Mouse (Mus musculus): ENCODE measurements around the gene Canx. TPM values are rescaled to one million over a fixed set of nuclear protein-coding genes. Genes with fewer than 3 reads are reported as not detected.
"Not testable (repeated sequence)": the region's sequence is repeated elsewhere in the genome, so short reads cannot be mapped to it uniquely, and the experiment has no call there.

Canx gene
- polyA plus RNA-seq (2017; shearing (Covaris generic)) = 100 to 1,000 TPM; 189 to 258 (median 196) TPM

DNA sequence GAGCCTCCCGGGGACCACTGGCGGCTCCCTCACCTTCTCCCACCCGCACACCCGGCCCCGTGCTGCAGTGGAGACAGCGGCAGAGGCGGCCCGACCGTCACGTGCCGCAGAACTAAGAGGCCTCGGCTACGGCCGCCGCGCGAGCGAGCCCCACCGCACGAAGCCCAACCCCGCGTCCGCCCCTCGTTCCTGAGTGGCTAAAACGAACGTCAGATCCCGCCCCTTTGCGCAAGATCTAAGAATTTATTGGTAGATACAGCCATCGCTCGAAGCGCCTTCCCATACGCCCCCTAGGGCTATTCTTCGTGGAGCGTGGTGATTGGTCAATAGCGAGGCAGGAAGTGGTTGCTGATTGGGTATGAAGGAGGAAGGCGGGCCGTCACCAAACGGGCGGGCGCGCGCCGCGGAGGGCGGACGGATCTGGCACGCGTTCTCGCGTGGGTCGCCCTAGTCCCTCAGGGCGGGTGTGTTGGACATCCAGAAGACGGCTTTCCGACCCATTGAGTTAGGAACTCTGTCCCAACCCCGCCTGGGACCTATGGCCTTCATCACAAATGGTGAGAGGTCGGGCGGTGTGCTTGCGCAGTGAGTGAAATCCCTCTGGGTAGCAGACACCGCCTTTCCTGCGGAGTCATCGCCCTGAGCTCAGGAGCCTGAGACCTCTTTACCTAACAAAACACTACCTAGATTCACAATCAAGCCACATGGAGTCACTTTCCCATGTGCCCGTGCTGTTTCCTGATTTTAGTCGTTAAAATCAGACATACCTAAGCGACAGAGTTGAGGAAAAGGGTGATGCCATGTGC is at the start of gene Canx:
TSS of gene Canx (minus strand) at position 178 of the 806 bp plus-strand sequence.
- ATAC-seq = peak; percentile 98

DNA sequence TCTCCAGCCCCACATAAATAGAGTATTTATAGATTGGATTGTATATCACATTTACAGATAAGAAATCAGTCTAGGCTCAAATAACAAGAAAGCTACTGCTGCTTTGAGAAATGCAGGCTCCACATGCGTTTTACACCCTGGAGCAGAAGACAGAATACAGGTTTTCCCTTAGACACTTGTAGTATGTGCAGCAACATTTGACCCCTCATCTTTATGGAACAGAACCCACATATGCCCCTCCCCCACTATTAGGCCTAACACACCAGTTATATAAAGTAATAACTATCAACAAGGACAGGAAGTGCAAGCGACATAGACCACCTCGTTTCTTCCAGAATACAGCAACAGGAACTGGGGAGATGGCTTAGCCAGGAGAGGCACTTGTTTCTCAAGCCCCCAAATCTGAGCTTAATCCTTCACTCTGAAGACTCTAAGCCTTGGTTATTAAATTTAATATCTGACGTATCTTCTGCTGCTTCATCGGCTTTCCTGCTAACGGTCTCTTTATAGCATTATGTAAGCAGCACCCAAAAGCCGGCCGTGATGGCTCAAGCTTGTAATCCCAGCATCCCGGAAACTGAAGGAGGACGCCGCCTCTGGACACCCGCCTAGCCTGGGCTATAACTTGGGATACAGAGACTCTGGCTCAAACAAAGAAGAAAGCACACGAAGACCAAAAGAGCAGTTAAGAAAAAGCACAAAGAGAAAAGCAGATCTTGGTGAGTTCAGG is 49.0 kb upstream of the Canx start:
- no peak for ATAC-seq

DNA sequence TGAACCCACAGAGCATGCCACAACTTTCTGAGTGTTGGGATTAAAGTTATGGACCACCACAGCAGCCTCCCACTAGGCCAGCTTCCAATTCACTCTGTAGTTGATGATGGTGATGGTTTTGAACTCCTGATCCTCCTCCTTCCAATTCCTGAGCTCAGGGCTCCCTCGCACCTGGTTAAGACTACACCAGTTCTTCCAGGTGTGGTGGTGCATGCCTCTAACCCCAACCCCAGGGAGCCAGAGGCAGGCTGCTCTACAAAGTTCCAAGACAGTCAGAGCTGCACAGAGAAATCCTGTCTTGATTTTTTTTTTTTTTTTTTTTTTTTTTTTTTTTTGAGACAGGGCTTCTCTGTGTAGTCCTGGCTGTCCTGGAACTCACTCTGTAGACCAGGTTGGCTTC is 48.1 kb upstream of the Canx start:
- ATAC-seq = no peak

DNA sequence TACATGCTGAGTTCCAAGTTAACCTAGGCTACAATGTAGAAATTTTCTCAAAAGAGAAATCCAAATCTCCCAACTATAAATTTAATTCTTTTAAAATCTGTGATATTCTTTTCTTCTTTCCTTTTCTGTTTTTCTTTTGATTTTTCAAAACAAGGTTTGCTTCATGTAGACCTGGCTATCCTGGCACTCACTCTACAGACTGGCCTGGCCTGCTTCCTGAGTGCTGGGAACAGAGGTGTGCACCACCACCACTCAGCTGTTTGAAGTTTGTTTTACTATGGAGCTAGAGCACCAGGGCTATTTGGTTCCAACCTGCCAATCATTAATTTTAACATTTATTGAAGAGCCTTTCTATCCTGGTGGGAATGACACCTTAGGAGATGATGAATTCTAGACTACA is 47.6 kb upstream of the Canx start:
- no peak for ATAC-seq

DNA sequence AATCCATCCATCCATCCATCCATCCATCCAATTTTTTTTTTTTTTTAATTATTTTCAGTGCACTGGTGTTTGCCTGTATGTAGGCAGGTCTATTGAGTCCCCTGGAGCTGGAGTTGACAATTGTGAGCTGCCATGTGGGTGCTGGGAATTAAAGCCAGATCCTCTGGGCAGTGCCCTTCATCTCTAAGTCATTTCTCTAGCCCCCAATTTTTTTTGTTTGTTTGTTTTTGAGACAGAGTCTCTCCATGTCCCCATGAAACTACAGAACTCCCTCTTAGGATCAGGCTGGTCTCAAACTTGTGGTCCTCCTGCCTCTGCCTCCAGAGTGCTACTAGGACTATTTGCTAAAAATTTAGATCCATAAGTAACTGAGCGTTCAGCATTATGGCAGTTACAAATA is 46.4 kb upstream of the Canx start:
- ATAC-seq = no peak

DNA sequence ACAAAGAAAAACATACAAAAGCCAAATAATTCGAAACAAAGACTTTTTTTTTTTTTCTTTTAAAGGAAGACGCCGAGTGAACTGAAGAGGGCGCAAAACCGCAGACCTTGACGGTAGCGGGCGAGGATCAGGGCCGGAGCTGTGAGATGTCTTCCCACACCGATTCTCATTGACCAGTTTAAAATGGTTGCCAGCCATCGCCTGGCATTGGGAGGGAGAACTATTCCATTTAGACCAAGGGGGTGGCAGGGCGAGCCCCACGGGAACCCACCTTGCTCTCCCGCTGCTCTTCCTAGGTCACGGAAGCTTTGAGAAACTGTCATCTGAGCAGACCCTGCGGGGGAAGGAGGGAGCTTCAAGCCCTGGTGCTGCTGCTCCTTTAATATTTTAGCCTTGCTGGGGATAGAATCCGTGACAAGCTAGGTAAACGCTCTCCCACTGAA is 45.9 kb upstream of the Canx start:
- ATAC-seq = peak; percentile 61

DNA sequence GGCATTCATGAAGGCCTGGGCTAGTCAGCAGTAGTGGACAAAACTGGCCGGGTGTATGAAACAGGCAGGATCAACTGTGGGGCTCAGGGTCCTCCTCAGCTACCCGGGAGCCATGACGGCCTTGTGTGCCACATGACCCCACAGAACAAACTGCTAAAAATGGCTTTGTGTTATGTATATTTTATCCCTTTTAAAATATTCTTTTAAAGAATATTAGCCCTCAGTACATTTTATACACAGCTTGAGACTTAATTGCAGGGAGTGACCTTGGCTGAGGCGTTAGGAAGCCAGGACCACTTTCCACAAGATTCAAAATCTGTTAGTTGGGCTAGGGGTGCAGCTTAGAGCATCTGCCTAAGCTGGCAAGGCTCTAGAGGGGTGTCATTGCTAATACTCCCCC is 45.5 kb upstream of the Canx start:
- no peak for ATAC-seq

DNA sequence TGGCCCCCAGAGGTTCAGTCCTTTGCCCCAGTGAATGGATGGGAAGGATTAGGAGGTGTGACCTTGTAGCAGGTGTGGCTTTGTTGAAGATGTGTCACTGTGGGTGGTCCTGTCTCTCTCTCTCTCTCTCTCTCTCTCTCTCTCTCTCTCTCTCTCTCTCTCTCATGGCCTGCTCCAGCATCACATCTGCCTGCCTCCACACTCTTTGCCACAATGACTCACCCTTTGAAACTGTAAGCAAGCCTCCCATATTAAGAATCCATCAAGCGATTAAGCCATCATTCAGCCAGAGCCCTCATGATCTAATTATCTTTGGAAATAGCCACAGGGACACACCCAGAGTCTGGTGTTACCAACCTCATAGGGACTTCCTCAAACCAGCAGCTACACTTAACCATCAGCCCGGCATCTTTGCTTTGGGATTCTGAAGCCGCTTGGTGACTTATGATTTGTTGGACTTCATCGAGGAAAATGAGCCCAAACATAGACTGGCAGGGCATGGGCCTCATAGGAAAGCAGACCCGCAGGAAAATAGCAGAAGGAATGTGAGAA is 44.0 kb upstream of the Canx start:
- no peak for ATAC-seq

DNA sequence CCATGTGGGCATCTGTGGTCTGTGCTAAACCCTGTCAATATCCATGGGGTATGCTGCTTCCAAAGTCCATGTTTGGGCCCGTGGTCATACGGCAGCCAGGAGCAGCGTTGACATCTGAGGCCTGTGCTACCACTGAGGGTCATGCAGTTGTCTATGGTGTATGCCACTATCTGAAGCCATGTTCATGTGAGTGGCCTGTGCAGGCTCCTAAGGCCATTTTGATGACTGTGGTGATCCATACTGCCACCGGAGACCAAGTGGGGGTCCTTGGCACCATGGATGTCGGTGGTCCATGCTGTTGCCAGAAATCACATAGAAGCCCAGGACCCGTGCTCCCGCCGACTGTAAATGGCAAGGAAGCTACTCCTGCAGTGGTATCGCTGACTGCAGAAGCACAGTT is 42.1 kb upstream of the Canx start:
- ATAC-seq = no peak

DNA sequence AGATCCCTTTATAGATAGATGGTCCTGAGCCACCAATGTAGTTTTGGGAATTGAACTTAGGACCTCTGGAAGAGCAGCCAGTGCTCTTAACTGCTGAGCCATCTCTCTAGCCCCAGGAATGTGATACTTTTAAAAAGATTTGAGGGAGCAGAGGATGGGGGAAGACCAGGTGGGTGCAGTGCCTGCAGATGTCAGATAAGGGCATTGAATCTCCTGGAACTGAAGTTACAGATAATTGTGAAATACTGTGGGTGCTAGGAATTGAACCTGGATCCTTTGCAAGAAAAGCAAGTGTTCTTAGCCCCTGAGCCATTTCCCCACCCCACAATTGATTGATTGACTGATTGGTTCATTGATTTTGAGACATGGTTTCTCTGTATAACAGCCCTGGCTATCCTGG is 39.8 kb upstream of the Canx start:
- ATAC-seq = no peak

DNA sequence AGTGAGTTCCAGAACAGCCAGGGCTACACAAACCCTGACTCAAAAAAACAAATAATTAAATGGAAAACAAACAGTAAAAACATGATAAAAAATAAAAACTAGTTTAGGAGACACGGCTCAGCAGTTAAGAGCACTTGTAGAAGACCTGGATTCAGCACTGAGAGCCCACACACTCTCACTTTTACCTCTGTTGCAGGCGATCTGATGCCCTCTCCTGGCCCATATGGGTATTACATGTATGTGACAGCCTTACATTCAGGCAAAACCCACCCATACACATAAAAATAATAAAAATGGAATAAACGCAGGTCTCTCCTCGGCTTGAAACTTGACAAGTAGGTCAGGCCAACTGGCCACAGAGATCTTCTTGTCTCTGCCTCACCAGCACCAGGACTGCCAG is 39.1 kb upstream of the Canx start:
- ATAC-seq = peak; percentile 64

DNA sequence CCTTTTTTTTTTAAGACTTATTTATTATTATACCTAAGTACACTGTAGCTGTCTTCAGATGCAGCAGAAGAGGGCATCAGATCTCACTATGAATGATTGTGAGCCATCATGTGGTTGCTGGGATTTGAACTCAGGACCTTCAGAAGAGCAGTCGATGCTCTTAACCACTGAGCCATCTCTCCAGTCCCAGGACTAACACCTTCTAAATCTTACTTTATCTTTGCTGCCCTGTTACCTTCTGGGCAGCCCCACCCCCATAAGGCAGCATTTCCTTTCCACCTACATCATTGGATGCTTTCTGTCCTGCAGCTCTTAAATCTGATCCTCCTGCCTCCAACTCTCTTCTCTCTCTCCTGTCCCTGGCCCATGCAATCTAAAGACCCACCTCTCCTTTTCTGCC is 35.8 kb upstream of the Canx start:
- ATAC-seq = not testable (repeated sequence)

DNA sequence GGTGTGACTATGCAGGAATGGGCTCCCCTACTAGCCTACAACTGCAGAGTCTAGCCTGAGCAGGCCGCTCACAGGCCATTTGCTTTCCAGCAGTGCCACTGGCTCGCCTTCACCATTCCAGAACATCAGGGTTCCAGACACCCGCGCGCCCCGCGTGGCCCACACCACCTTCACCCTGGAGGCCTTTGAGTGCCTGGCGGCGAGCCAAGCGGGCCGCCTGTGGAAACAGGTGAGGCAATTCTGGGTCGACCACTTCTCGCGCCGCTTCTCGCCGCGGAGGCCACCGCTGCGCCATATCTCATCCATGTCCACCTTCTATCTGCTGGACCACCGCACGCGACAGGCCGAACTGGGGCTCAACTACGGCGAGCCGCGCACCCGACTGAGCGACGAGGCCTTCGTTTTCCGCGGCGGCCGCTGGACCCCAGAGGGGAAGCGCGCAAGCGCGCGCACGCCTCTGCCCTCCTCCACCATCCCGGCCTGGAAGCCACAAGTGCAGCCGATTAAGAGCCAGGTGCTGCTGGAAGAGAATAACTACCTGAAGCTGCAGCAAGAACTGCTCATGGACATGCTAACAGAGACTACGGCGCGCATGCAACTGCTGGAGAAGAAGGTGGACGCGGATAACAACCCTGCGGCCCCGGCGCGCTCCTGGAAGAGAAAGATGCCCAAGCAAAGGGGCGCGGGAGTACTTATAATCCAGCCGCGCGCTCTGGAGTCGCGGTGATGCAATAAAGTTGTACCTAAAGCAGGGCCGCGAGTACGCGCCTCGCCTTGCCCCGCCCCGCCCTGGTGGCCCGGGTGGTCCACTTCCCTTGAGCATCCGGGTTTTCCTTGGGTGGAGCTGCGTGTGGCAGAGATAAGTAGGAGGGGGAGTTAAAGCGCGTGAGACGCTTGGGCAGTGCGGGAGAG is 33.7 kb upstream of the Canx start:
- ATAC-seq = no peak

DNA sequence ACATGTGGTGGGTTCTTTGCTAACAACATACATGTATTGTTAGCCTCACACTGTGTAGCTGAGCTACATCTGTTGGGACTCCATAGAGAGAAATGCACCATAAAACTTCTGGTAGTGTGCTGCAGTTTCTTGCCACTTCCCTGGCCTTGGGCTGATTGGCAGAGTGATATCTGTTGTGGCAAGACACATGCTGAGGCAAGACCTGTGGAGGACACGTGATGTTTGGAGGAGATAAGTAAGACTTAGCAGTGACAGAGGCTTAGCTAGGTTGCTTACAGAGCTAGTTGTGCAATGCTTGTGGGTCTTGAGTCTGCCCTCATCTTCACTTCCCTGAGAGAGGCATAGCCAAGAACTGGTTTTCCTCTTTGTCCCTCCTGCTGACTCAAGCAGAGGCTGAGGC is 29.9 kb upstream of the Canx start:
- ATAC-seq = no peak

DNA sequence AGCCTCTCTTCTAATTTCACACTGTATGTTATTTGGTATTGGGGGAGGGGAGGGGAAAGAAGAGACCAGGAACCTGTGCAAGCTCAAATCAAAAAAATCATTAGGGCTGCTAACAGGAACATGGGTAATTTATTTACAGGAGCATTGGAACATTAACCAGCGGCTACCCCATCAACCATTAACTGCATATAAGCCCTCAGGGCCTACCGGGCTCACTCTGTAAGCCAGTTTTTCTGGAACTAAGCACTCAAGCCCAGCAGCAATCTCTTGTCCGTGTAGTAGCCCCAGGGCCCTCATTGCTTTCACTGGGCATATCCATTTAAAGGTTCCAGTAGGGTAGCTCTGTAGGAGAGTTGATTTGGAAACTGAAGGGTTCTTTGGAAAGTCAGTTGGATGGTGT is 29.4 kb upstream of the Canx start:
- ATAC-seq = no peak

DNA sequence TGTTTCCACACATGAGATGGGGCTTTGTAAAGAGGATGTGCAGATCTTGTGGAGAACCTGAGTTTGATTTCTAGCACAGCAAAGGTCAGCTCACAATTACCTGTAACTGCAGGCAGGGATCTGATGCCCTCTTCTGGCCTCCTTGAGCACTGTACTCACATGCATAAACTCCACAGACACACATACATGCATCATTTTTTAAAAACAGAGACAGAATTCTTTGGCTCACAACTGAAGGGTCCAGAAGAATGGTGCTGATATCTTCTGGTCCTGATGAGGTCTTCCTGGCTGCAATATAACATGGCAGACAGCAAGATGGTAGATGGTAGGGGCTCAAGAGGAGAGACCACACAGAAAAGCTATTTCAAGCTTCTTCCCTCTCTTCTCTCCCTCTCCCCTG is 28.7 kb upstream of the Canx start, which contains the start of gene Cby3:
TSS of gene Cby3 (plus strand) at position 301 of the 400 bp plus-strand sequence.
- no peak for ATAC-seq

DNA sequence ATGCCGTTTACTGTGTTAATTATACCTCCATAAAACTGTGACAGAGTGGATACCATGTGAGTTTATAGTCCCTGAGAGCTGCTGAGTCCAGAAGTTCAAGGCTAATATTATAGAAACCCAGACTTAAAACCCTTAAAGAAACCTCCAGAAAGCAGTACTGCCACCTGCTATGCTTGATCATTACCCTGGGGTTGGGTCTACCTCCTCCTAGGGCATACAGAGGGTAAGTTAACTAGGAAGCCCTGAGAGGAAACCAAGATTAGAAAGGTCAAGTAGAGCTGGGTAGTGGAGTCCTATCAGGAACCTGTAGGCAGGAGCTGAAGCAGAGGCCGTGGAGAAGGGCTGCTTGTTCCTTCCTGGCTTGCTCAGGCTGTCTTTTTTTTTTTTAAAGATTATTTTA is 26.7 kb upstream of the Canx start:
- no peak for ATAC-seq

DNA sequence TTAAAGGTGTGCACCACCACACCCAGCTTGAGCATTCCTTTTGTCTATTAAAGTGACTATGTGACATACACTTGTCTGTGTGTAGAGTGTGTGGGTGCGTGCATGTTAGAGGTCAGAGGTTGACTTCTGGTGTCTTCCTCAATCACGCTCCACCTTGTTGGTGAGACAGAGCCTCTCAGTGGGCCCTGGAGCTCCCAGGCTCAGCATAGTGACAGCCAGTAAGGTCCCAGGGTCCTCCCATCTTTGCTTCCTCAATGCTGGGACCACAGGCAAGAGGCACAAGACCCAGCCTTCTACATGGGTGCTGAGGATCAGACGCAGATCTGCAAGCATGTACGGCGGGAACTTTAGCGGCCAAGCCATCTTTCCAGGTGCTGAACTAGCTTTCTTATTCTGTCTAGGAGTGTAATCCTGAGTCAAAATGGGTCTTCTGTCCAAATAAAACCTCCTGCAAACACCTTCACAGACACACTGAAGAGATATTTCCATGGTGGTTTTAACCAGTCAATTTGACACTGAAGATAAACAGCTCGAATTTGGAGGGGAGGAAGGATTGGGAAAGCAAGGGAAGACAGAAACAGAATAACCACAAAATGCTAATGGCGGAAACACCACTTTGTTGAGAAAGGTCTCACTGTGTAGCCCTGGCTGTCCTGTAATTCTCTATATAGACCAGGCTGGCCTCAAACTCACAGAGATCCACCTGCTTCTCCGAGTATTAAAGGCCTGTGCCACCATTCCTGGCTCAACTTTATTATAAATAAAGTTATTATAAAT is 21.0 kb upstream of the Canx start:
- ATAC-seq = no peak

DNA sequence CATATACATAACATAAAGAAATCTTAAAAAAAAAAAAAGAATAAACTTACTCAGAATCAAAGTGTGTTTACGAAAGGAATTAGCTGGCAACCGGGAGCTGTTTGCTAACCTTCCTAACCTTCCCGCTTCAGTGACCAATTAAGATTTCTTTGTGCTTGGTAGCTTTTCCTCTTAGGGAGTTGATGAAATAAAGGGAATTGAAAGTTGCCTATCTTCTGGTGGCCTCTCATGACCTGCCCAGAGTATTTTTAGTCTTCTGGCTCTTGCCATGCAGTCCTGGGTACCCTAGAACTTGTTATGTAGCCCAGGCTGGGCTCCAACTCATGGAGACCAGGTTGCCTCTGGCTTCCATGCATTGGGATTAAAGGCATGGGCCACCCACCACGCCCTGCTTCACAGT is 20.0 kb upstream of the Canx start:
- no peak for ATAC-seq

DNA sequence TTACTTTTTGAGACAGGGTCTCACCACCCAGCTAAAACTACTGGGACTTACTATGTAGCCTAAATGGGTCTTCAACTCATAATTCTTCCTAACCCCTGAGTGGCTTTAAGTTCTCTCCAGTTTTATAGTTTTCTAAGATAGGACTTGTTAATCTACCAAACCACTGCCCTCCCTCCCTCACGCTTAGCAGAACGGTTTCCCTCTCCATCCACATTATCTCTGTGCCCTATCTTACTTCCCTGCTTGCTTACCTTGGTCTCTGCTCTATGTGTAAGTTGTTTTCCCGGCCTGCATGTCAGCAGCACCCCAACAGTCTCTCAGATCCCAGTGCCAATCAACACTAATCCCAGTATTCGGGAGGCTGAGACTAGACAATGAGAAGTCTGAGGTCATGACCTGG is 11.4 kb upstream of the Canx start:
- ATAC-seq = no peak

DNA sequence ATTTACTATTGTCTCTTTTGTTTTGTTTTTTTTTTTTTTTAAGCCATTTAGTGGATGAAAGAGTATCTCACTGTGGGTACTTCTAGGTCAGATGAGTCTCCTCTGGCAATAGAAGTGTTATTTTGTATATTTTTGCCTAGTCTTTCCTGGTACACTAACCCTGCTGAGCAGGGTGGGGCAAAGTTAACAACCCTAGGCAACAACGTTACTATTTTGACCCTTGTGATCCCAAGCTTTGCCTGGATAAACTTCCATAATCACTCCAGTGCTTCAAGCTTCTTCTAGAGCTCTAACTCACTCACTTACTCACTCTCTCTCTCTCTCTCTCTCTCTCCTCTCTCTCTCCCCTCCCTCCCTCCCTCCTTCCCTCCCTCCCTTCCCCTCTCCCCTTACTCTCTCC is 10.7 kb upstream of the Canx start:
- no peak for ATAC-seq

DNA sequence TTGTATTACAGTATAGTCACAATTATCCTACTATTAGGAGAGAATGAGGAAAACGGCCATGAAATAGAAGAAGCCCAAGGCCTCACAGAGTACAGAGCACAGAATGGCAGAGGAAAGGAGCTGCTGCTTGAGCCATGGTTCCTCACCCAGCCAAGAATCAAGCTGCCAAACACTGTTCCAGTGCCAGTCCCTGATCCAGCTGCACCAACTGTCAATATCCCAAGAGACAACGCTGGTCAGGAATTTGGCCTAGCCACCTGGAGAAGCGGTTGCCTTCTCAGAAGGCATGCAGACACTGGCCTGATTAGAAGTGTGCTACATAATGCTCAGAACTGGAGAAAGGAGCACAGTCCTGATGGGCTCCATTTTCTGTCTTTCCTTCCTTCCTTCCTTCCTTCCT is 7.7 kb upstream of the Canx start:
- ATAC-seq = no peak

Measured in inflammation-experienced regulatory T-cells, adult 6 months (primary cell).